In genomic region chr9:62358851-62359250, GRCm38 (mm10) we compare ENCODE assay signal across 24 mouse cellular contexts. TPM values are rescaled to one million over a fixed set of nuclear protein-coding genes. Genes with fewer than 3 reads are reported as not detected.
DNase-seq lines count a peak whose midpoint lies in the region; ATAC-seq and TF ChIP-seq lines count a peak whose summit lies in the region.
"Had no signal": no experiment of that assay in that cellular context is flagged by ENCODE, and none has a peak within 500 bp of the region (broad histone marks: within the 10 kb centered on the region; RNA-seq: fewer than 3 reads in every experiment).

No protein-coding gene starts in this region.

- no peaks in the 10 kb centered on the region for H3K9me3 ChIP-seq in megakaryocyte, embryonic 14.5 days
- H3K9me3 ChIP-seq: embryonic facial prominence, embryonic 10.5 days; embryonic facial prominence, embryonic 13.5 days; forebrain, embryonic 12.5 days; forebrain, embryonic 15.5 days; G1E; hindbrain, embryonic 10.5 days; hindbrain, embryonic 13.5 days; intestine, embryonic 15.5 days had no signal

- TF ChIP-seq CTCF in gastrocnemius, adult 2 months (IDR thresholded peaks at IDR 0.05), result no peak

- H3K4me3 ChIP-seq in gastrocnemius, adult 2 months, result no peak overlapping the region
- peak overlapping the region; percentile 1 for H3K4me3 ChIP-seq in megakaryocyte, embryonic 14.5 days (replicated peaks)
- no peak overlapping the region for H3K4me3 ChIP-seq in brown adipose tissue, adult 24 weeks (ENCODE audit: insufficient read depth, low read depth, low read length)
- H3K4me3 ChIP-seq: embryonic facial prominence, embryonic 10.5 days; embryonic facial prominence, embryonic 13.5 days; erythroblast, embryonic 14.5 days; forebrain, embryonic 12.5 days; forebrain, embryonic 15.5 days; hindbrain, embryonic 10.5 days; hindbrain, embryonic 13.5 days; intestine, embryonic 15.5 days had no signal

- H3K36me3 ChIP-seq in megakaryocyte, embryonic 14.5 days (replicated peaks; ENCODE audit: low read length), result peaks cover 73% of the 10 kb centered on the region
- H3K36me3 ChIP-seq: forebrain, embryonic 15.5 days had no signal

- H3K27me3 ChIP-seq in megakaryocyte, embryonic 14.5 days (replicated peaks), result no peaks in the 10 kb centered on the region
- H3K27me3 ChIP-seq: embryonic facial prominence, embryonic 13.5 days; forebrain, embryonic 12.5 days; forebrain, embryonic 15.5 days; hindbrain, embryonic 13.5 days; intestine, embryonic 15.5 days; Patski had no signal

- DNase-seq in adrenal gland, adult 2 months, result peak; percentile 53
- DNase-seq in adrenal gland, postnatal 10 days, result no peak
- peak; percentile 15 for DNase-seq in gastrocnemius, adult 2 months
- no peak for DNase-seq in gastrocnemius, postnatal 10 days
- no peak for DNase-seq in lung, postnatal 4 days
- DNase-seq: cerebellum, adult 18-20 months; cerebellum, adult 9-10 months; embryo, embryonic 11 days; gastrocnemius, postnatal 14 days; heart, adult 11 months had no signal

- no peak for ATAC-seq in megakaryocyte, adult 5-6 weeks (ENCODE audit: poor library complexity, severe bottlenecking)
- ATAC-seq: forebrain, embryonic 15.5 days; hindbrain, embryonic 16.5 days; intestine, embryonic 15.5 days; Patski had no signal

- H3K27ac ChIP-seq in gastrocnemius, adult 2 months, result 0 out of 2 replicates have a peak overlapping the region, but pooled peaks have one; percentile 0
- peak overlapping the region; percentile 26 for H3K27ac ChIP-seq in brown adipose tissue, adult 24 weeks (replicated peaks; ENCODE audit: low read depth, low read length)
- H3K27ac ChIP-seq: embryonic facial prominence, embryonic 10.5 days; embryonic facial prominence, embryonic 13.5 days; forebrain, embryonic 12.5 days; forebrain, embryonic 15.5 days; hindbrain, embryonic 10.5 days; hindbrain, embryonic 13.5 days; intestine, embryonic 15.5 days had no signal

- H3K4me1 ChIP-seq in megakaryocyte, embryonic 14.5 days, result peaks cover 91% of the 10 kb centered on the region
- peaks cover 80% of the 10 kb centered on the region for H3K4me1 ChIP-seq in brown adipose tissue, adult 24 weeks (ENCODE audit: control insufficient read depth, insufficient read depth, insufficient read length, low read length)

- intact Hi-C loops in gastrocnemius, adult 2 months (cut with DNase I), result no loop called here

RNA-seq across cellular contexts. Expression of gene Anp32a, which starts 17.8 kb away (rescaled TPM):
- 100 to 1,000 TPM; 278 to 501 TPM for total RNA-seq in adrenal gland, adult 2 months (2021)
- 8.0 and 9.8 TPM in 2 replicates for polyA plus RNA-seq in adrenal gland, adult 2 months (2012; rRNA removed)
- 100 to 1,000 TPM; 274 to 316 TPM for total RNA-seq in adrenal gland, postnatal 10 days (2021)
- total RNA-seq in gastrocnemius, adult 2 months (2021), result 10 to 100 TPM; 62.8 to 88.2 TPM
- 10 to 100 TPM; 85.7 to 96.6 TPM for total RNA-seq in gastrocnemius, postnatal 10 days (2021)
- polyA plus RNA-seq in megakaryocyte, embryonic 14.5 days (2012; ENCODE audit: insufficient read depth, low replicate concordance), result 15.3 and 263 TPM in 2 replicates
- total RNA-seq in megakaryocyte, adult 5-6 weeks (2015), result 257 and 275 TPM in 2 replicates
- 587 and 621 TPM in 2 replicates for total RNA-seq in megakaryocyte, adult 5-6 weeks (2017)
- polyA plus RNA-seq in brown adipose tissue, adult 24 weeks (2012; ENCODE audit: insufficient read depth, insufficient read length, missing spikeins), result 578 and 694 TPM in 2 replicates

Comparison
In these comparisons a context has a peak if more than half of its experiments do, and no peak if none do; other contexts are left out.
1. DNase-seq: peak in adrenal gland, adult 2 months (single experiment) and gastrocnemius, adult 2 months (single experiment); none in adrenal gland, postnatal 10 days (single experiment), gastrocnemius, postnatal 10 days (single experiment) and lung, postnatal 4 days (0 of 2).